Mouse (Mus musculus): ENCODE measurements around the gene Palld. TPM values are rescaled to one million over a fixed set of nuclear protein-coding genes. Genes with fewer than 3 reads are reported as not detected.

Gene Palld
- polyA plus RNA-seq, 1 experiment from 2014 or later: 7.2 TPM

DNA sequence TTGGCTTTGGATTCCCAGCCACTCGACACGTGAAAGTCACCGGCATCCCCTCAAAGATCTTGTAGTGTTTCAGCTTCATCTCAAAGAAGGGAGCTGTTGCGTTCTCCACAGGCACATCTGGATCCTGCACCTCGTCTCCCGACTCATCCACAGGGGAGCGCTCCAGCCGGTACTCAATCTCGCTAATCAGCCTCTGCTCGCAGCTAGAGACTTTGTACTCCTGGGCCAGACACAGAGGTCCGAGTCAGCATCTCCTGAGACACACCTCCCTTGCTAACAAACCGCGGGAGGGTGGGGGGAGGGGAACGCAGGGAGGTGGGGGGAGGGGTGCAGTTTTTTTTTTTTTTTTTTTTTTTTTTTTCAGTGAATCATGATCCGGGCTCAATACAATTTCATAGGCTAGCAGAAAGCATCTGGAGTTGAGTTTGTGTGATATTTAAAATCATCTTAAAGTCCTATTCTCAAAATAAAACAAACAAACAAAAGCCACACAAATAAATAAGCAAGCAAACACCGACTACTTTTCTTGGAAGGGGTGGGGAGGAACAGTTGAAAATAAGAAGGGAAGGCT is 369.0 kb downstream of the Palld start:
- Histone ChIP-seq H3K4me3 (ENCODE audit: inconsistent target) (no peak overlapping the region), H3K79me2 (ENCODE audit: inconsistent target) (no peaks in the 10 kb centered on the region), H3K36me3 (ENCODE audit: inconsistent target) (no peaks in the 10 kb centered on the region), H3K27ac (no peak overlapping the region)
- WGBS (ENCODE audit: missing documents): 89% methylated on average over 13 of the region's 16 CpGs

DNA sequence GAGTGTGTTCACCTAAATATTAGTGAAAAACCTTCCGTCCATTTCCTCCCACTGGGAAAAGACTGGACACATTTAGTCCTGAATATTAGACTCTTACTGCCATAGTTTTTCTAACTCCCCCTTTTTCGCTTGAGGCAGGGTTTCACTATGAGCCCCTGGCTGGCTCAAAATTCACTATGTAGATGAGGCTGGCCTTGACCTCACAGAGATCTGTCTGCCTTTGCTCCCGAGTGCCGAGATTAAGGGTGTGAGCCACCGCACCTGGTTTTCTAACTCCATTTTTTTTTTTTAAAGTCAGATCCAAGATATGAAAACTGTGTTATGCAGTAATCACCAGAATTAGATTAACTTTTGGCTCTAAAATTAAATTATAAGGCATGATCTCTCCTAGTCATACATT is 369.7 kb downstream of the Palld start:
- WGBS (ENCODE audit: missing documents): 90% methylated on average over 5 of the region's 5 CpGs
- Histone ChIP-seq H3K36me3 (ENCODE audit: inconsistent target) (no peaks in the 10 kb centered on the region), H3K4me3 (ENCODE audit: inconsistent target) (no peak overlapping the region), H3K79me2 (ENCODE audit: inconsistent target) (no peaks in the 10 kb centered on the region), H3K27ac (no peak overlapping the region)

DNA sequence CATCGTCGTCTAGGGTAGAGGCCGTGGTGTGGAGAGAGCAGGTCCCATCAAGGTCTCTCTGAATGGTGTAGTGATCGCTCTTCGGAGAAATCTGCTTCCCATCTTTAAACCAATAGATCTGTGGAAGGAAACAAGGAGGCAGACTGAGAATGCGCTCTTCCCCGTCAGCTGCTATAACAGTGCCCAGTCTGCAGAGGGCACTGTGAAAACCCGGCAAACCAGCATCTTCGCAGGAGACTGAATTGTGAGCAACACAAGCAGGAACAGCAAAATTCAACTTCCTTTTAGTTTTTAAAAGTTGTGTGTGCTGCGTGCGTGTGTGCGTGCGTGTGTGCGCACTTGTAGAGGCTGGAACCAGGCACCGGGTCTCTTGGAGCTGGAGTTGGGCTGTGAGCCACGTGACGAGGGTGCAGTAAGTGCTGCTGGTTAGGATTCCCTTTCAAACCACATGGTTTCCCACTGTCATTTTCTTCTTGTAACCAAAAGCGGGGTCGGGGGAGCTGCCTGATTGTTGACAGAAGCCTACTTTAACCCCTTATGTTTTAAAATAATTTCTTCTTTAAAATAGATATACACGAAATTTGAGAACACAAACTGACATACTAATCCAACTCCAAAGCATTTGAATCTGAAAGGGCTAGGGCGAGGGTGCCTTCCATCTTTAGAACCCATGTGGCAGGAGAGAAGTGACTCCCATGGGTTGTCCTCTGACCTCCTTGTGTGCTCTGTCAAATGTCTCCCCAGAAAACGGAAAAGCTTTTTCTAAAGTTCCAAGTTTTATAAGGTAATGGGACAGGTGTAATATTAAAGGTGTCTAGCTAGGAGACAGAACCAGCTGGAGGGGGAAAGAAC is 370.3 kb downstream of the Palld start:
- Histone ChIP-seq H3K36me3 (ENCODE audit: inconsistent target) (no peaks in the 10 kb centered on the region), H3K27ac (no peak overlapping the region), H3K79me2 (ENCODE audit: inconsistent target) (no peaks in the 10 kb centered on the region), H3K4me3 (ENCODE audit: inconsistent target) (no peak overlapping the region)
- 92% methylated on average over 22 of the region's 22 CpGs for WGBS (ENCODE audit: missing documents)

DNA sequence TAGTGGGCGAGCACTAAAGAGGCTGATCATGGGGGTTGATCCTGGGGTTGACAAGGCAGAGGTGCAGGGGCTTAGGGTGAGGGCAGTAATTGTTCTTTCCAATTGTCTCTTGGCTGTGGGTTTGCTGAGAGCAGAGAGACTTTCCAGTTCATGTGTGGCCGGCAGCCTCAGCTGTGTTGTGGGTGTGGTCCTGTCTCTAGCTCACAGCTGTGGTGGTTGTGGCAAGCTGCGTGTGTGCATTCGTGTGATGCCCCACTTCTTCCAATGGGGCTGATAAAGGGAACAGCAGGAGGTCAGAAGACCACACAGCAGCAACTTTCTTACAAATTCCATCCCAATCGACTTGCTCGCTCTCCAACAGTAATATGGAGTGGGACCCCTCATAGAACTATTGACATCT is 373.8 kb downstream of the Palld start:
- no peaks in the 10 kb centered on the region for H3K36me3 ChIP-seq (ENCODE audit: inconsistent target)
- WGBS (ENCODE audit: missing documents): 82% methylated on average over 6 of the region's 6 CpGs
- no peak overlapping the region for H3K4me3 ChIP-seq (ENCODE audit: inconsistent target)
- no peak overlapping the region for H3K27ac ChIP-seq
- no peaks in the 10 kb centered on the region for H3K79me2 ChIP-seq (ENCODE audit: inconsistent target)

DNA sequence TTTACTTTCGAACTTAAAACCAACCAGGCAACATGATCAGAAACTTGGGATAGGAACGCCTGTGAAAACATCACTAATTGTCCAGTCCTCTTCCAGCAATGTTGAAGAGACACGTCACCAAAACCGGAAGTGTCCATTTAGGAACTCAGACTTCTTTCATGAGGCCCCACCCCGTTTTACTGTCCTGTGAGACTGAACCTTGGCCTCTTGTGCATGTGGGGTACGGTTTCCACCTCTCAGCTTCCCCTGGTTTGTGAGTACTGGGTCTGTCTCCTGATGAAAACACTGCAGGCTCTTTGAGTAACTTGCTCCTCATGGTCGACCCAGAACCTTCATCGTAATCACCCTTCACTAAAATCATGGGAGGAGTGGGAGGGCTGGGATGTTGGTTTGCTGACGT is 374.3 kb downstream of the Palld start:
- no peak overlapping the region for H3K27ac ChIP-seq
- H3K79me2 ChIP-seq (ENCODE audit: inconsistent target): no peaks in the 10 kb centered on the region
- 92% methylated on average over 9 of the region's 9 CpGs for WGBS (ENCODE audit: missing documents)
- H3K36me3 ChIP-seq (ENCODE audit: inconsistent target): no peaks in the 10 kb centered on the region
- H3K4me3 ChIP-seq (ENCODE audit: inconsistent target): no peak overlapping the region

DNA sequence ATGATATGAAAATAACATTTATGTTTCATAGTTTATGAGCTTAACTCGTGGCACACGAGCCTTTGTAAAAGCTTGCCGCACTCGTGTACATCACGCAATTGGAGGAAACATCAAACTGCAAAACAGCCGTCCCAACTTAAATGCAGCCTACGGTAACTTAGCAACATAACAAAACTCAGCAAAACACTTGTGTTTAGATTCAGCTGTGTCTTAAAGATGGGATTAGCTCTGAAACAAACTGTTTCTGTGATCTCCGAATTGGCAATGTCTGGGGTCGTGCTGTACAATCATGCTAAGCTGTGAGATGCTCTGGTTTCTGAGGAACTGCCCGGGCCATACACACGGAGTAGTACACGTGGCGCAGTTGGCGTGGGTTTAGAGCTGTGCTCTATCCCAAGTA is 375.5 kb downstream of the Palld start:
- no peak overlapping the region for H3K4me3 ChIP-seq (ENCODE audit: inconsistent target)
- no peak overlapping the region for H3K27ac ChIP-seq
- no peaks in the 10 kb centered on the region for H3K79me2 ChIP-seq (ENCODE audit: inconsistent target)
- no peaks in the 10 kb centered on the region for H3K36me3 ChIP-seq (ENCODE audit: inconsistent target)
- 94% methylated on average over 14 of the region's 14 CpGs for WGBS (ENCODE audit: missing documents)

DNA sequence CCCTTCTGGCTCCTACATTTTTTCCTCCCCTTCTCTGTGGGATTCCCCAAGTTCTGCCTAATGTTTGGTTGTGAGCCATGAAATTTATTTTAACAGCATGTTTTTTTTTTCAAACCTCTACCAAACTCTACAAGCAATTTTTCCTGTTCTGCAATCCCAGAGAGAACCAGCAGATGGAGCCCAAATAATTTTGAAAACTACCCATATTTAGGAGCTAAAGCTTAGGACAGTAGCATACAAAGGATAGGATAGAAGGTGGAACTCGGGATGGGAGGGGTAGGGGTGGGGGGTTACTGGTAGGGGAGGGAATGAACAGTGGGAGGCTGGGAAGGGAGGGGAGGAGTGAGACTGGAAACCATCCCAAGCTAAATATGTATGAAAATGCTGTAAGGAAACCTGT is 380.4 kb downstream of the Palld start:
- Histone ChIP-seq H3K27ac (no peak overlapping the region), H3K36me3 (ENCODE audit: inconsistent target) (no peaks in the 10 kb centered on the region), H3K4me3 (ENCODE audit: inconsistent target) (no peak overlapping the region), H3K79me2 (ENCODE audit: inconsistent target) (no peaks in the 10 kb centered on the region)
- 0% methylated on average over 1 of the region's 1 CpGs for WGBS (ENCODE audit: missing documents)

DNA sequence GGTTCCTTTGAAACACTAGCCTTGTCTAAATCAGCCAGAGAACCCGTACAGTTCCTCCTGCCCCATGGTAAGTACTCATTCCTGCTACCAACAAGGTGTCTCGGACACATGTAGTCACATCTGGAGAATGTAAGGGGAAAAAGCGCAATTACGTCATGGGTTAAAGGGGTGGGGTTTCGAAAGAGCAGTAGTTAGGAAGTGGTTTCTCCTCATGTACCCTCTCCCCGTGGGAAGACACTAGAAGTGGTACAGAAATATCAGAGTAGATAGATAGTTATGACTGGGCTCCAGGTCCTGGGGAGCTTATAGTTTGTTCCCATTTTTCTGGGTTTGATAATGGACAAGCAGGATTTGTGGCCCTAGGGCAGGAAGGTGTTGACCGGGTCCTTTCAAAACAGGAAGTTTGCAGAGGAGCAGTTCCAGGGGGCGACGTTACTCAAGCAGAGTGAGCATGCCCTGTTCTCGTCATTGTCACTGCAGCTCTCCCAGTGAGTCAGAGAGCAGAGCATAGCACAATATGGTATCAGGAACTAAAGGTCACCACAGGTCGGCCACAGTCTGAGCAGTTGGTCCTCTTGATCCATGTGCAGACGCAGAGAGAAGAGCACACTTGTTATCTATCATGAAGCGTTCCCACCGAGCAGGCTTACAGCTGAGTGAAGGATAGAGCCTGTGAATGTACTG is 384.8 kb downstream of the Palld start:
- 38% methylated on average over 14 of the region's 14 CpGs for WGBS (ENCODE audit: missing documents)
- no peaks in the 10 kb centered on the region for H3K36me3 ChIP-seq (ENCODE audit: inconsistent target)
- no peak overlapping the region for H3K27ac ChIP-seq
- no peak overlapping the region for H3K4me3 ChIP-seq (ENCODE audit: inconsistent target)
- no peaks in the 10 kb centered on the region for H3K79me2 ChIP-seq (ENCODE audit: inconsistent target)

DNA sequence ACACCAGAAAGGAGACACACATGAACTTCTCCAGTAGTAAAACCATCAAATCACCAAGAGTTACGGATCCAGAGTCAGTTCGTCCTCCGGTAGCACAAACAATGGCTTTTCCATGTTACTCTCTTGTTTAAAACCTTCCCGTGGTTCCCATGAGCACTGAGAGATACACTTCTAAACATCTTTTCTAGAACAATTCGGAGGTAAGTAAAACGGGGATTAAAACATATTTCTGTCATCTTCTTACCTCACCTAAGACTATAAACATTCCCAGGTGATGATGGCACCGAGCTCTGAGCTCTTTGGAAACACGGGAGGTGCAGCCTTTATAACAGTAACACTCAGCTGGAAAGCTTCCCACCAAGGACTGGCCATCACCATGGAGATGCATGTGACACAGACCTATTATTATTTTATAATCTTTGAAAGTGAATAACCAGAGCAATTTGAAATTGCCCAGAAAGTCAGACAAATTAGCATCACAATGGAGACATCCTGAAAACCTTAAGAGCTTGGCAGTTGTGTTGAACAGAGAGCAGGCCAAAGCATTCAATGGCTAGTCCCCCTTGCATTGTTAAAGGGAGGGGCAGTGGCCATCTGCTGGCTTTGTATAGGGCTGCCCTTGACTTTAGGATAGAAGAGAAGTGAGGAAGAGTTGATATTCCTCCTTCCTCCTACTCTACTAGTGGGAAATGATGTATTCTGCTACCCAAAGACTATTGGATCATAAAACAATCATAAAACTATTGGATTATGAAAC is 385.6 kb downstream of the Palld start:
- H3K27ac ChIP-seq: no peak overlapping the region
- H3K4me3 ChIP-seq (ENCODE audit: inconsistent target): no peak overlapping the region
- 93% methylated on average over 7 of the region's 8 CpGs for WGBS (ENCODE audit: missing documents)
- no peaks in the 10 kb centered on the region for H3K36me3 ChIP-seq (ENCODE audit: inconsistent target)
- H3K79me2 ChIP-seq (ENCODE audit: inconsistent target): no peaks in the 10 kb centered on the region

DNA sequence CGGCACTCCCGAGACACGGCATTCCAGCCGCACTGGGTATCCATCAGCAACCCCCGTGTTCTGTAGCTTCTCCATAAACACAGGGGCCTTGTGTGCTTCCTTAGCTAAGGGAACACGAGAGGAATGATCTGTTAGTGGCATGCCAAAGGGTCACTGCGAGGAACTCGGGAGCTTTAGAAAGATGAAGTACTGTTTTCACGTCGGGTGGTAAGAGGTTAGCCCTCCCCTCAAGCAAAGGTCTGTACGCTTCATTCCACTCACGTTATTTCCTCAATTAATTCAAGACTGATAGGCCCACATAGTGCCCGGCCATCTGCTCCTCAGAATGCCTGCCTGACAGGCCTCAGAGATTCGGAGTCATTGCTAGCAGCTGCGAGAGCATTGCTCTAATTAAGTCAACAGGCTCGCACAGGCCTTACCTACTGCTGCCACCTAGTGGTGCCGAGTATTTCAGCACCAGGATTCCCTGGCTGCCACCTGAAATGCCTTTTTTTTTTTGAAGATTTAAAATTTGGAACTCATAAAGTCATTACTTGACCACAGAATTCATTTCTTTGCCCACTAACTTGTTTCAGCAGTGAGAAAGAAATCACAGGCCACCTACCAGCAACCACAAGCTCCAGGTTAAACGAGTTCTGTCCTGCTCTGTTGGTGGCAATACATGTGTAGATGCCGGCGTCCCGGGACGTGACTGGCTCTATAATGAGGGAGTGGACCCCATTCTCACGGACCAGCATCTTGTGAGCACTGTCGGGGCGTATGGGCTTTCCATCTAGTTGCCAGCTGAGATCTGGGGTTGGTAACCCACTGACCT is 386.4 kb downstream of the Palld start:
- no peak overlapping the region for H3K27ac ChIP-seq
- H3K36me3 ChIP-seq (ENCODE audit: inconsistent target): no peaks in the 10 kb centered on the region
- H3K4me3 ChIP-seq (ENCODE audit: inconsistent target): no peak overlapping the region
- WGBS (ENCODE audit: missing documents): 68% methylated on average over 25 of the region's 25 CpGs
- no peaks in the 10 kb centered on the region for H3K79me2 ChIP-seq (ENCODE audit: inconsistent target)

DNA sequence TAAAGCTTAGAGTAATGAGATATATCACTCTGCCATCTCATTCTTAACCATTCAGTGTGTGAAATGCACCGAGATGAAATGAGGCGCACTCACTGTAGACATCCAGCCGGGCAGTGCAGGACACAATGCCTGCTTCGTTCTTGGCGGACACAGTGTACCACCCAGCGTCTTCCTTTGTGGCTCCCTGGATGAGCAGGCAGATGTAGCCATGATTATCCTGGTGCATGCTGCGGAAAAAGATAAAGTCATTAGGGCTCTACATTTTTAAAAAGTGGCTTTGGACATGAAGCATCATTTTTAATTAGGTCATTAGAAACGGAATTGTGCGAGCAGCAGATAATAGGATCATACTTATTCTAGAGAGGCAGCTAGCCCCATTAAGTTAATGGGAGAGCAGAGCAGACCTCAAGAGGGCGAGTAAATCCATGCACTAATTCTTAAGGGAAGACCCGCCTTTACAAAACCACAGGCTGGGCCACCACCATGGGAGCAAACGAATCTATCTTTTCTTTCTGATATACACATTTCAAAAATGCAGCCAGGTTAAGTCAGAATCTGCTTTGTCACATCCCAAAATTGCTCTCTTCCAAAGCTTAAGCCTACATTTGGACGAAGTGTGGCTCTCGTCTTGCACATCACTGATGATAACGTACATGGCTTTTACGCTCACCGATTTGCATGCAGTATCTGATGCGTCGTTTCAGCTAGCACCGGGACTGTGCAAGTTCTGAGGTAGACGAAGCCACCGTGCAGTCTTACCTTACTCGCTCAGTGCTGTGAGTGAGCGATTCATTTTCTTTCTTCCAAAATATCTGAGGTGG is 387.2 kb downstream of the Palld start:
- Histone ChIP-seq H3K4me3 (ENCODE audit: inconsistent target) (no peak overlapping the region), H3K27ac (no peak overlapping the region), H3K79me2 (ENCODE audit: inconsistent target) (no peaks in the 10 kb centered on the region), H3K36me3 (ENCODE audit: inconsistent target) (no peaks in the 10 kb centered on the region)
- 93% methylated on average over 23 of the region's 24 CpGs for WGBS (ENCODE audit: missing documents)

DNA sequence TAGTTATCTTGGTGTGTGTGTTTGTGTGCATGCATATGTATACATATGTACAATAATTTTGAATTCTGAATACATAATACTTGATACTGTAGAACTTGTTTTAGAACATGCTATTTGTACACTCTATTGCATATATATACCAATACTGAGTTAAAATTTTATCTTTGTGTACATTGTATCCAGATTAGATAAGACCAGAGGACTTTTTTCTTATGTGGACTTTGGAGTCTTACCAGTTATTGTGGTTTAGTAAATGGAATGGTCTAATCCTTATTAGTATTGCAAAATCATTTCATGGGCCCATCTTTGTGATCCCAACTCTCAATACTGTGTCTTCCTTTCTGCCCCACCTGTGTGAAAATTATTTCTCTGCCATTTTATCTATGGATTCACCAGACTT is 400.2 kb downstream of the Palld start:
- no peak overlapping the region for H3K27ac ChIP-seq
- no peak overlapping the region for H3K4me3 ChIP-seq (ENCODE audit: inconsistent target)
- peaks cover 13% of the 10 kb centered on the region for H3K36me3 ChIP-seq (ENCODE audit: inconsistent target)
- no peaks in the 10 kb centered on the region for H3K79me2 ChIP-seq (ENCODE audit: inconsistent target)

DNA sequence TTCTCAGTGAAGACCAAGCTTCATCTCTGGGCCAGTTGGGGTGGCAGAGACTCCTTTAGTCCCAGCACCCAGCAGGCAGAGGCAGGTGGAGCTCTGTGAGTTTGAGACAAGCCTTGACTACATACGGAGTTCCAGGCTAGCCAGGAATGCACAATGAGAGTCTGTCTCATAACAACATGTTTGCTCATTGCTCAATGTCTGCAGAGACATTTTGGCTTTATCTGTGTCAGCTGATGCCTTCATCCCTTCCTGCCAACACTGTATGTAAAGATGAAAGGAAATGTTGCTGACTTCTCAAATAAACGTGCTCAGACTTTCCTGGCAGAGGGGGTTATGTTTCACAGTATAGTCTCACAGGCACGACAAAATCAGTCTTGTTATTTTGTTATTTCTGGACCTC is 401.6 kb downstream of the Palld start:
- H3K27ac ChIP-seq: no peak overlapping the region
- H3K79me2 ChIP-seq (ENCODE audit: inconsistent target): no peaks in the 10 kb centered on the region
- no peak overlapping the region for H3K4me3 ChIP-seq (ENCODE audit: inconsistent target)
- 88% methylated on average over 3 of the region's 3 CpGs for WGBS (ENCODE audit: missing documents)
- peaks cover 13% of the 10 kb centered on the region for H3K36me3 ChIP-seq (ENCODE audit: inconsistent target)

Measured in macrophage (primary cell).